Mouse (Mus musculus): ENCODE measurements around the gene Ric1. TPM values are rescaled to one million over a fixed set of nuclear protein-coding genes. Genes with fewer than 3 reads are reported as not detected.
"Not testable (repeated sequence)": the region's sequence is repeated elsewhere in the genome, so short reads cannot be mapped to it uniquely, and the experiment has no call there.

Ric1 gene
- polyA plus RNA-seq, 1 experiment, result 39.2 TPM

DNA sequence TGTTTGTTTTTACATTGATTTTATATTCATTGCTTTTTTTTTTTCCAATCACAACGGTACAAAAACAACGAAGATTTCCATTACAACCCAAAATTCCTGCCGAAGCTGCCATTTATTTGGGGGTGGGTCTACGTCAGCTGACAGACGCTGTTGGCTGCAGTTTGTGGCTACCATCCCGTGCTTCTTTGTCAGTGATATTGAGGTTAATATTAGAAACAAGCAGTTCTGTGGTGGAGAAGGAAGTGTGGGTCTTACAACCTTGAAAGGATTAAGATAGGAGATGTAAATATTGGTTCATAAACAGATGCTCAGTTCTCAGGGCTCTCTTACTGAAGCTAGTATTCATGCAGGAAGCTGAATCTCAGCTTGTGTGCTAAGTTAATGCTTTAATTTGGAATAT, 61.7 kb downstream of the Ric1 start:
- no peaks in the 10 kb centered on the region for H3K4me1 ChIP-seq (ENCODE audit: control insufficient read depth, insufficient read depth, low read length)
- H3K4me3 ChIP-seq (ENCODE audit: insufficient read depth, low read length), result no peak overlapping the region
- TF ChIP-seq CTCF (IDR thresholded peaks at IDR 0.05; ENCODE audit: borderline replicate concordance, insufficient read depth, low read length) (no peak), POLR2A (IDR thresholded peaks at IDR 0.05; ENCODE audit: low read depth, low read length) (no peak)
- H3K27ac ChIP-seq (ENCODE audit: insufficient read depth, low read length), result no peak overlapping the region

DNA sequence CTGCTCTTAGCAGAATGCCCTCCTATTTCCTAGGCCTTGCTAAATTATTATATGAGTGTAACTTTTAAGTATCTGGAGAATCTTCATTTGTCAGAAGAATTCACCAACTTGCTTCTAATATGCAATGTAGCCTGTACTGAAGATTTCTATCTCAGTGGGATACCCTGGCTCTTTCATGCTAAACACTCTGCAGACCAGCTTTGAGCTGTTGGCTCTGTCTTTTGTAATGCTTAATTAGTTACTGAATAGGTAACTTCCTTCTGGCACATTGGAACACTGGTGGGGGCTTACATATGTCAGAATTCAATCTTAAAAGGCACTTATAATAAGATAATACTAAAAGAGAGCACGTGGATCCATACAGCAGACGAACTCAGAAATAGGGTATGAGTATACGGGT, 71.7 kb downstream of the Ric1 start:
- not testable (repeated sequence) for H3K4me3 ChIP-seq (ENCODE audit: insufficient read depth, low read length); H3K27ac ChIP-seq (ENCODE audit: insufficient read depth, low read length); H3K4me1 ChIP-seq (ENCODE audit: control insufficient read depth, insufficient read depth, low read length)

DNA sequence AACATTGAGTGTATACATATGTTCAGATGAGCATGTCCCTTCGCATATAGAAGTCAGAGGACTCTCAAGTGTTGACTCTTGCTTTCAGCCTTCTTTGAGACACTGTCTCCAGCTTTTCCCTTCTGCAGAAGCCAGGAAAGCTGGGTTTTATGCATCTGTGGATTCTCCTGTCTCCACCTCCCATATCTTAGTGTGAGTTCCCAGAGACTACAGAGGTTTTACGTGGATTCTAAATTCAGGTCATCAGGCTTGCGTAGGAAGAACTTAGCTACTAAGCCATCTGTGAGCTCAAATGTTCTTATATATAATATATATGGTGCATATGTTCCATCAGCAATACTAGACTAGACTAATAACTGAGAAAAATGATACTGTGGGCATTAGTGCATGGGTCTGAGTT, 74.2 kb downstream of the Ric1 start:
- TF ChIP-seq CTCF (IDR thresholded peaks at IDR 0.05; ENCODE audit: borderline replicate concordance, insufficient read depth, low read length) (no peak), POLR2A (IDR thresholded peaks at IDR 0.05; ENCODE audit: low read depth, low read length) (no peak)
- Histone ChIP-seq H3K4me3 (ENCODE audit: insufficient read depth, low read length) (no peak overlapping the region), H3K27ac (ENCODE audit: insufficient read depth, low read length) (no peak overlapping the region), H3K4me1 (ENCODE audit: control insufficient read depth, insufficient read depth, low read length) (no peaks in the 10 kb centered on the region; the same call in 1 of the 2 replicates)

DNA sequence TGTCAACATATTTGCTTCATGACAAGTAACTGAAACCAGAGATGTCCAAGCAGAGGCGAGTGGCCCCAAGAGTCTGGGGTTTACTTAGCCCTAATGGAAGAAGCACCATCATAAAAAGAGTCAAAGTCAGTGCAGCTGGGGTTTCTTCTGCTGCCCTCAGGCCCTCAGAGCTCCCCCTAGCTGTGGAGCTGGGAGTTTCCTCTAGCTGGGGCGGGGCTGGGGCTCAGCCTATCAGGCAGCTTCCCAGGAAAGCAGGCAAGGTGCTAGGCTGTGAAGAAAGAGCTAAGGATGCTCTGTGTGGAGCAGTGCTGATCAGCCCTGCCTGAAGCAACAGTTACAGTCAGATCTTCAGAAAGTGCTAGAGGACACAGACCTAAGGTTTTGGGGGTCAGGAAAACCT, 74.9 kb downstream of the Ric1 start:
- Histone ChIP-seq H3K4me1 (ENCODE audit: control insufficient read depth, insufficient read depth, low read length) (no peaks in the 10 kb centered on the region; the same call in 1 of the 2 replicates), H3K4me3 (ENCODE audit: insufficient read depth, low read length) (no peak overlapping the region), H3K27ac (ENCODE audit: insufficient read depth, low read length) (no peak overlapping the region)
- TF ChIP-seq CTCF (IDR thresholded peaks at IDR 0.05; ENCODE audit: borderline replicate concordance, insufficient read depth, low read length) (no peak), POLR2A (IDR thresholded peaks at IDR 0.05; ENCODE audit: low read depth, low read length) (no peak)

DNA sequence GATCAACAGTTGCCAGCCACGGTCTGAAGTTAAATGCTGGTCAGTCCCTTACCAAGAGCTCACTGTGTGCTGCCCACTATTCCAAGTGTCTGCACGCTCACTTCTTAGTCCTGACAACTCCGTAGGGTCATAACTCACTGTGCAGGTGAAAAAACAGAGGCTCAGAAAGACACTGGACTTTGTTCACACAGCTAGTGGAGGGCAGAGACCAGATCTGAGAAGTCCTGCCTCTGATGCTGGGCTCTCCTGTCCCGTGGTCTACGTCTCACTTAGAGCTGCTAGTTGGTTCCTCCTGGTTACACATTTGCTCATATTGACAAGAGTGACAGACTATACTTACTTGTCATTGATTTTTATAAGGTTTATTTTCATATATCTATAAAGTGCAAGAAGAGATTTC, 76.9 kb downstream of the Ric1 start:
- Histone ChIP-seq H3K27ac (ENCODE audit: insufficient read depth, low read length) (no peak overlapping the region), H3K4me3 (ENCODE audit: insufficient read depth, low read length) (no peak overlapping the region), H3K4me1 (ENCODE audit: control insufficient read depth, insufficient read depth, low read length) (no peaks in the 10 kb centered on the region; the same call in 1 of the 2 replicates)
- TF ChIP-seq CTCF (IDR thresholded peaks at IDR 0.05; ENCODE audit: borderline replicate concordance, insufficient read depth, low read length) (no peak), POLR2A (IDR thresholded peaks at IDR 0.05; ENCODE audit: low read depth, low read length) (no peak)

DNA sequence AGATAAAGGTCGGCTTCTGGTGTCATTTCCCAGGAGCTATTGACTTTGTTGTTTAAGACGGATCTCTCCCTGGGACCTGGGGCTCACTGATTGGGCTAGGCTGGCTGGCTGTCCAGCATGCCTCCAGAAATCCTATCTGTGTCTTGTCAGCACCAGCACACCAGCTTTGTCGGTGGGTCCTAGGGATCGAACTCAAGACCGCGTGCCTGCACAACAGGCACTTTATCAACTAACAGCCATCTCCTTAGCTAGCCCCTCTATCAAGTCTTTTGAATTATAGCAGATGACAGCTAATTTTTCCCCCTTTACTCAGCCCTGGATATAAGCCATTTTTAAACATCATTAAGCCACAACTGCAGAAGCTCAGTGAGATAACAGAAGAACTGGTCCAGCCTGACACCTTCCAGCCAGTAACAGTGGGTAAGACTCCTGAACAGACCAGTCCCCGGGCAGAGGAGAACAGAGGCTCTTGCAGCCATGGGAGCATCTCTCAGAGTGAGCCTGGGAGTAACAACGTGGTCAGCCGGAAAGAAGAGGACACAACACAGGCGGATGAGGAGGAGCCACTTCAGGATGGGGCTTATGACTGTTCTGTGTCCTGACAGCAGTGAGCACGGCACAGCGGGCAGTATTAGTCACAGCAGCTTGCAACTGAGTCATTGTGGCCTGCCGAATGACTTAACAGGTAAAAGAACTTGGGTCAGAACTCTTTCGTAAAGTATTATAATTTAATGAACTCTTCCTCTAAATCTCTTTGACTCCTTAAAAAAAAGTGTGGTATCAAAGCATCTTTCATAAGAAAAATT, 81.7 kb downstream of the Ric1 start:
- H3K4me1 ChIP-seq (ENCODE audit: control insufficient read depth, insufficient read depth, low read length), result no peaks in the 10 kb centered on the region
- H3K27ac ChIP-seq (ENCODE audit: insufficient read depth, low read length), result no peak overlapping the region
- no peak for TF ChIP-seq CTCF (IDR thresholded peaks at IDR 0.05; ENCODE audit: borderline replicate concordance, insufficient read depth, low read length)
- TF ChIP-seq POLR2A (IDR thresholded peaks at IDR 0.05; ENCODE audit: low read depth, low read length), result no peak
- H3K4me3 ChIP-seq (ENCODE audit: insufficient read depth, low read length), result no peak overlapping the region

DNA sequence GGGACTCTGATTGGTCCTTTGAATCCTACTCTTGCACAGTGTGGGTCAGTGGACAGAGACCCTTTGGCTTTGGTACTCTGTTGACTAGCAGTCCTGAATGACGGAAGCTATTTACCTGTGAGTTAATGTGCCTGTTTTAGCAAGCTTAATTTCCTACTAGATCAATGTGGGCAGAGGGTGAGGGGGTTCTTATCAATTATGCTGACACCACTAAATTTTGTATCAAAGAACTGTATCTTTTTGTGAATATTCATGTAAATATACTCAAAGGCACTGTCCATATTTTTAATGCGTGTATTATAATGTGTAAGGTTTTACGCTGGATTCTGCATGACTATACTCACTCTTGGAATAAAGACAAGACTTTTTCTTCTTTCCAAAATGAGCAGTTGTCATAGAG, 82.6 kb downstream of the Ric1 start:
- no peak for TF ChIP-seq CTCF (IDR thresholded peaks at IDR 0.05; ENCODE audit: borderline replicate concordance, insufficient read depth, low read length)
- TF ChIP-seq POLR2A (IDR thresholded peaks at IDR 0.05; ENCODE audit: low read depth, low read length), result no peak

DNA sequence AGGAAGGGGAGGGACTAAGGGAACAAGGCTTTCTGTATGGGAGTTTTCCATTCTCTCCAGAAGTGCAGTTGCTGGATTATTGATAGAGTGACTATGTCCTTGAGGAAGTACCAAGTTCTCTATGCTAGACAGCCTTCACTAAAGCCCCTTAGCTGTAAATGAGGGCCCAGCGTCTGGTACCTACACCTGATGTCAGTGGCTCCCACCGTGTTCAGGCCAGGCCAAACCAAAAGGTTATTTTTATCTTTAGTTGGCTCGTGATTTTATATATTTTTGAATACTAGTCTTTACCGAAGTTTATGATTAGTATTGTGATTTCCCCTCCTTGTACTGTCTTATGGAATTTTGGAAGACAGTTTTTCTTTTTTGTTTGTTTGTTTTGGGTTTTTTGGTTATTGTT, 85.4 kb downstream of the Ric1 start:
- H3K4me1 ChIP-seq (ENCODE audit: control insufficient read depth, insufficient read depth, low read length), result no peaks in the 10 kb centered on the region
- TF ChIP-seq CTCF (IDR thresholded peaks at IDR 0.05; ENCODE audit: borderline replicate concordance, insufficient read depth, low read length), result no peak
- no peak for TF ChIP-seq POLR2A (IDR thresholded peaks at IDR 0.05; ENCODE audit: low read depth, low read length)
- no peak overlapping the region for H3K4me3 ChIP-seq (ENCODE audit: insufficient read depth, low read length)
- H3K27ac ChIP-seq (ENCODE audit: insufficient read depth, low read length), result no peak overlapping the region

More for the DNA sequence above, 82.6 kb downstream of the Ric1 start:
- Histone ChIP-seq H3K4me1 (ENCODE audit: control insufficient read depth, insufficient read depth, low read length) (no peaks in the 10 kb centered on the region), H3K27ac (ENCODE audit: insufficient read depth, low read length) (no peak overlapping the region), H3K4me3 (ENCODE audit: insufficient read depth, low read length) (no peak overlapping the region)

DNA sequence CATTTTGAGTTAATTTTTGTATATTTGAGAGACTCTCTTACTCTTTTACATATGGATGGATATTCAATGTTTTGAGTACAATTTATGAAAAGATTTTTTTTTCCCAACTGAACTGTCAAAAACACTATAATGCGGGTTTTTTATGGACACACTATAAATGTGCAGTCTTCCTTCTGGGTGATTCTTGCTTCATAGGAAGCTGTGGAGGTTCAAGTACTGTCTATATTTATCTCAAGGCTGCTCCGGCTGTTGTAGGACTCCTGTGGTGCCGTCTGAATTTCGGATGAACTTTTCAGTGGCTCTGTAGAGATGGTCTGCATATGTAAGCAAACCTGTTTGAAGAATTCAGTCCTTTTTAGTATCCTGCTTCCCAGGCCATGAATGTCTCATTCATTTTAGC, 86.1 kb downstream of the Ric1 start:
- H3K4me1 ChIP-seq (ENCODE audit: control insufficient read depth, insufficient read depth, low read length), result no peaks in the 10 kb centered on the region
- H3K27ac ChIP-seq (ENCODE audit: insufficient read depth, low read length), result no peak overlapping the region
- H3K4me3 ChIP-seq (ENCODE audit: insufficient read depth, low read length), result no peak overlapping the region
- TF ChIP-seq CTCF (IDR thresholded peaks at IDR 0.05; ENCODE audit: borderline replicate concordance, insufficient read depth, low read length) (no peak), POLR2A (IDR thresholded peaks at IDR 0.05; ENCODE audit: low read depth, low read length) (no peak)

DNA sequence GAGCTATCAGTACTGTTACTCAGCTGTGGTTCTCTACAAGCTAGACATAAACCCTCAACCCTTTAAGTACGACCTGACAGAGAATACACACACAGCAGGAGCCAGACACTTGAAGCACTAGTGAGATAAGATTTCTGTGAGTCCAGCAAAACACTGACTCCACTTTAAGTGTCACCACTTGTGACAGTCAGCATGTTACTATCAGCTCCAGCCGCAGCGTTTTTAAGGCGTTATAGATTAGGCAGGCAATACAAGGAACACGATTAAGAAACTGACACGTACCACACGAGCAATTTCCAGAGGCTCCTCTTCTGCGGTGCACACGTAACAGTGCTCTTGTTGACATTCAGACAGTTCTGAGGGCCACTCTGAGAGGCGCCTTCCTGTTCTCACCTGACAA, 88.8 kb downstream of the Ric1 start:
- H3K27ac ChIP-seq (ENCODE audit: insufficient read depth, low read length), result no peak overlapping the region
- H3K4me1 ChIP-seq (ENCODE audit: control insufficient read depth, insufficient read depth, low read length), result no peaks in the 10 kb centered on the region
- TF ChIP-seq POLR2A (IDR thresholded peaks at IDR 0.05; ENCODE audit: low read depth, low read length), result no peak
- TF ChIP-seq CTCF (IDR thresholded peaks at IDR 0.05; ENCODE audit: borderline replicate concordance, insufficient read depth, low read length), result no peak
- no peak overlapping the region for H3K4me3 ChIP-seq (ENCODE audit: insufficient read depth, low read length)
